Mouse (Mus musculus) limb, embryonic 10.5 days (tissue): Measurements from ENCODE around the gene Elmod1. TPM values are rescaled to one million over a fixed set of nuclear protein-coding genes. Genes with fewer than 3 reads are reported as not detected.

Source experiments
- DNase-seq: peaks from one replicate; pipeline ENCODE4 v3.0.0-alpha.2; 2017; ENCODE audit warnings: low spot score
- H3K27ac ChIP-seq: fragments of 300-500 bp; sonication (generic); 2 replicates; pipeline ENCODE4 v1.5.1; 2016; ENCODE audit warnings: mild to moderate bottlenecking
- H3K27me3 ChIP-seq: fragments of 300-500 bp; sonication (generic); 2 replicates; pipeline ENCODE4 v1.6.1; 2016; ENCODE audit warnings: low read depth, mild to moderate bottlenecking; ENCODE audit not compliant: poor library complexity, severe bottlenecking
- H3K36me3 ChIP-seq: fragments of 300-500 bp; sonication (generic); 2 replicates; pipeline ENCODE4 v1.6.1; 2016; ENCODE audit warnings: mild to moderate bottlenecking, moderate library complexity
- H3K4me1 ChIP-seq: fragments of 300-500 bp; sonication (generic); 2 replicates; pipeline ENCODE4 v1.6.1; 2016
- H3K4me3 ChIP-seq: fragments of 300-500 bp; sonication (generic); 2 replicates; pipeline ENCODE4 v1.5.1; 2016; ENCODE audit warnings: mild to moderate bottlenecking, moderate library complexity
- H3K9me3 ChIP-seq: fragments of 300-500 bp; sonication (generic); replicated peaks from 2 replicates; pipeline ENCODE4 v1.6.1; 2016; ENCODE audit warnings: mild to moderate bottlenecking
- WGBS: fragments of 180-500 bp; shearing (Covaris S2); methylation state at CpG from one replicate; pipeline ENCODE4 v1.1.7; 2016; 5-methylcytosine and 5-hydroxymethylcytosine counted together
- polyA plus RNA-seq: library from polyadenylated mRNA; unstranded; fragments of >200 nt; fragmentation: Nextera tagmentation; extraction: Ambion mirVana; gene quantifications from 2 replicates; pipeline ENCODE4 v1.2.1, GENCODE M21; 2016

The Elmod1 gene
- polyA plus RNA-seq, 1 experiment from 2014 or later: 0.73 TPM

GRCm38 (mm10) chr9:53954853-53955252, 20.2 kb downstream of the Elmod1 start:
- Histone ChIP-seq H3K9me3 (no peaks in the 10 kb centered on the region), H3K27ac (no peak overlapping the region), H3K4me3 (no peak overlapping the region), H3K27me3 (no peaks in the 10 kb centered on the region), H3K36me3 (no peaks in the 10 kb centered on the region), H3K4me1 (peaks cover 12% of the 10 kb centered on the region)
- DNase-seq: no peak
- 33% methylated on average over 6 of the region's 6 CpGs for WGBS

GRCm38 (mm10) chr9:53947463-53947862, 27.6 kb downstream of the Elmod1 start:
- H3K27me3 ChIP-seq: no peaks in the 10 kb centered on the region
- H3K27ac ChIP-seq: no peak overlapping the region
- H3K36me3 ChIP-seq: no peaks in the 10 kb centered on the region
- H3K4me3 ChIP-seq: no peak overlapping the region
- H3K9me3 ChIP-seq: no peaks in the 10 kb centered on the region
- WGBS: 95% methylated on average over 2 of the region's 2 CpGs
- no peak for DNase-seq
- H3K4me1 ChIP-seq: peaks cover 41% of the 10 kb centered on the region

DNA sequence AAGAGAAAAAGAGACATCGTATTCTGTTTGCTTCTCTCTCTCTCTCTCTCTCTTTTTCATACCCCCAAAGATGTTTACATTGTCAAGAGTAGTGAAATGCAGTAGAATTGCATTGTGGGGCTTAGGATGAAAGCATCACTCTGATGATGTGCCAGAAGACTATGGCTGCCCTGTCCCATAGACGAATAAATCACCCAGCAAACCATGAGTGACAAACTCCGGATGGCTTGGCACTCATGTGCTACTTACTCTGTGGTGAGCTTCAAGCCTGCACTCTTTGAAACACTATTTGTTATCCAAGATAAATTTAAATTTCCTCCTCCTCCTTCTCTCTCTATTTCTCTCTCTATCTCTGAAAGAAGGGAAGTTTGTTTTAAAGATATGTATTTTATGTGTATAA, 36.5 kb downstream of the Elmod1 start:
- H3K27me3 ChIP-seq: no peaks in the 10 kb centered on the region
- H3K27ac ChIP-seq: no peak overlapping the region
- H3K4me1 ChIP-seq: peaks cover 30% of the 10 kb centered on the region
- no peaks in the 10 kb centered on the region for H3K36me3 ChIP-seq
- no peak for DNase-seq
- no peak overlapping the region for H3K4me3 ChIP-seq
- H3K9me3 ChIP-seq: no peaks in the 10 kb centered on the region
- 85% methylated on average over 3 of the region's 3 CpGs for WGBS

DNA sequence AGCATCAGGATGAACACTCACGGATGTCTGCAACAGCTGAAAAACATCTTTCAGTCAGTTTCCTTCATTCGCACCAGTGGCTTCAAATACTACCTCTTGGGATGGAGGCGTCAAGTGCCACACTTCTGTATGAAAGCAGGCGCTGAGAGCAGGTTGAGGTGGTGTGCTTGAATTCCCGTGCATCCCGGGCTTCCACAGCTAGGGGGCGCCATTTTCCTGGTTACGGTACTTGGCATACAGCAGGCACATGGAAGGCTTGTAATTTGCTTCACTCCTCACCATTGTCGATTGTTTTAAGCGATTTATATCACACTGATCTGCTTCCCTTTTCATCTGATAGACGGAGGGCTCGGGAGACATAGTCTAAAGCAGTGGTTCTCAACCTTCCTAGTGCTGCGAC, 40.9 kb downstream of the Elmod1 start:
- 70% methylated on average over 13 of the region's 13 CpGs for WGBS
- Histone ChIP-seq H3K4me1 (peaks cover 31% of the 10 kb centered on the region), H3K36me3 (no peaks in the 10 kb centered on the region), H3K27ac (no peak overlapping the region), H3K27me3 (no peaks in the 10 kb centered on the region), H3K4me3 (no peak overlapping the region), H3K9me3 (no peaks in the 10 kb centered on the region)
- peak; percentile 80 for DNase-seq

GRCm38 (mm10) chr9:53933375-53933774, 41.7 kb downstream of the Elmod1 start:
- H3K36me3 ChIP-seq: no peaks in the 10 kb centered on the region
- no peak for DNase-seq
- no peak overlapping the region for H3K27ac ChIP-seq
- WGBS: 87% methylated on average over 4 of the region's 4 CpGs
- H3K4me3 ChIP-seq: no peak overlapping the region
- no peaks in the 10 kb centered on the region for H3K27me3 ChIP-seq
- H3K9me3 ChIP-seq: no peaks in the 10 kb centered on the region
- H3K4me1 ChIP-seq: peaks cover 26% of the 10 kb centered on the region

- H3K27me3 ChIP-seq: no peaks in the 10 kb centered on the region
- no peaks in the 10 kb centered on the region for H3K9me3 ChIP-seq
- no peak for DNase-seq
- WGBS: 19% methylated on average over 7 of the region's 7 CpGs
- peaks cover 11% of the 10 kb centered on the region for H3K4me1 ChIP-seq
- no peaks in the 10 kb centered on the region for H3K36me3 ChIP-seq
- no peak overlapping the region for H3K4me3 ChIP-seq
- H3K27ac ChIP-seq: no peak overlapping the region
These were observed 44.2 kb downstream of the Elmod1 start for GRCm38 (mm10) chr9:53930906-53931305.

- DNase-seq: no peak
- H3K9me3 ChIP-seq: no peaks in the 10 kb centered on the region
- no peak overlapping the region for H3K27ac ChIP-seq
- WGBS: 94% methylated on average over 1 of the region's 1 CpGs
- H3K27me3 ChIP-seq: no peaks in the 10 kb centered on the region
- no peaks in the 10 kb centered on the region for H3K4me1 ChIP-seq
- no peak overlapping the region for H3K4me3 ChIP-seq
- H3K36me3 ChIP-seq: no peaks in the 10 kb centered on the region
These were observed 54.0 kb downstream of the Elmod1 start for GRCm38 (mm10) chr9:53921061-53921460.

GRCm38 (mm10) chr9:53915929-53916721, 59.0 kb downstream of the Elmod1 start:
- no peak overlapping the region for H3K4me3 ChIP-seq
- DNase-seq: no peak
- WGBS: 82% methylated on average over 10 of the region's 10 CpGs
- no peaks in the 10 kb centered on the region for H3K36me3 ChIP-seq
- no peaks in the 10 kb centered on the region for H3K4me1 ChIP-seq
- no peak overlapping the region for H3K27ac ChIP-seq
- H3K27me3 ChIP-seq: no peaks in the 10 kb centered on the region
- no peaks in the 10 kb centered on the region for H3K9me3 ChIP-seq

GRCm38 (mm10) chr9:53910823-53911222, 64.3 kb downstream of the Elmod1 start:
- Histone ChIP-seq H3K27ac (no peak overlapping the region), H3K27me3 (no peaks in the 10 kb centered on the region), H3K4me3 (no peak overlapping the region), H3K9me3 (no peaks in the 10 kb centered on the region), H3K36me3 (no peaks in the 10 kb centered on the region), H3K4me1 (no peaks in the 10 kb centered on the region)
- no peak for DNase-seq
- WGBS: 86% methylated on average over 2 of the region's 2 CpGs

DNA sequence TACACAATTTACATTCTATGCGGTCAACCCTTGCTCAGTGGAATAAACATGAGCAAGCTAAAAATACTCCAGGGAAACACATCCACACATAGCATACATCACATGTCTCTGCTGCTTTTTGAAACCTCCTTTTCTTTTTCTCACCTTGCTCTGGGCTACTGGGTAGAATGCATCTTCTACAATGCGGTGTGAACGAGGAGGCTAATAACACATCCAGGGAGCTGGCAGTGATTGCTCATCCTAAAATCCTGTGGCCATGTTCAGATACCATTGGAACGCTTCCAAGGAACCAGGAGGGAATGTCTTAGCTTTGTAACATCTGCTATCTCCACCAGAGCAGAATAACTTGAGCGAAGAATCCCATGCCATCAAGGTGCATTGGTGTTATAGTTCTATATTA, 64.8 kb downstream of the Elmod1 start:
- no peak for DNase-seq
- Histone ChIP-seq H3K4me3 (no peak overlapping the region), H3K27ac (no peak overlapping the region), H3K27me3 (no peaks in the 10 kb centered on the region), H3K4me1 (no peaks in the 10 kb centered on the region), H3K36me3 (no peaks in the 10 kb centered on the region), H3K9me3 (no peaks in the 10 kb centered on the region)
- 90% methylated on average over 5 of the region's 5 CpGs for WGBS

GRCm38 (mm10) chr9:53906798-53907197, 68.3 kb downstream of the Elmod1 start:
- no peaks in the 10 kb centered on the region for H3K27me3 ChIP-seq
- WGBS: 90% methylated on average over 10 of the region's 10 CpGs
- H3K4me1 ChIP-seq: no peaks in the 10 kb centered on the region
- no peak overlapping the region for H3K4me3 ChIP-seq
- H3K27ac ChIP-seq: no peak overlapping the region
- no peak for DNase-seq
- H3K9me3 ChIP-seq: no peaks in the 10 kb centered on the region
- no peaks in the 10 kb centered on the region for H3K36me3 ChIP-seq

DNA sequence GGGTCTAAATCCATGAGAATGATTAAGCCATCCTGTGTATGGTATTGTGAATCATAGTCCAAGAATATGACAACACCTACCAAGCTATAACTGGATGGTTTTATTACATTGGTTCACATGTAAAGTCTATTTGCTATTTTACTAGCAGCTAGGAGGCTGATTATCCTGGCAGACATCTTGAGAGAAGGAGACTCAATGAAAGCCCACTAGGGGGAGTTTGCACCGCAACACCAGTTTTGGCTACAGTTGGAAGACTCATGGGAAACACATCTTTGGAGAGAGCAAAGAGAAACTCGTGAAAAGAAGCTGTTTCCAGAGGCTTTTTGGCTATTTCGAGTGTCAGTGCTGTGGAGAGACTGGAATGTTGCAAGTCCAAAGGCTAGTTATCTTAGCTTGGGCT, 69.7 kb downstream of the Elmod1 start:
- WGBS: 45% methylated on average over 3 of the region's 3 CpGs
- no peak overlapping the region for H3K4me3 ChIP-seq
- no peaks in the 10 kb centered on the region for H3K27me3 ChIP-seq
- no peaks in the 10 kb centered on the region for H3K36me3 ChIP-seq
- no peak for DNase-seq
- H3K4me1 ChIP-seq: no peaks in the 10 kb centered on the region
- H3K9me3 ChIP-seq: no peaks in the 10 kb centered on the region
- no peak overlapping the region for H3K27ac ChIP-seq

- 89% methylated on average over 7 of the region's 7 CpGs for WGBS
- H3K9me3 ChIP-seq: no peaks in the 10 kb centered on the region
- no peak overlapping the region for H3K27ac ChIP-seq
- no peaks in the 10 kb centered on the region for H3K4me1 ChIP-seq
- no peak for DNase-seq
- H3K4me3 ChIP-seq: no peak overlapping the region
- no peaks in the 10 kb centered on the region for H3K36me3 ChIP-seq
- H3K27me3 ChIP-seq: no peaks in the 10 kb centered on the region
These were observed 71.8 kb downstream of the Elmod1 start for GRCm38 (mm10) chr9:53903215-53903842.
